Mouse (Mus musculus) cortical plate, adult 2 months (tissue): ENCODE measurements at regions not wholly inside any gene's neighbourhood (a gene's known extent, or its start where the extent isn't known, plus 50 kb on each side); places are given as distances from the start of the nearest gene placed in this dataset.

Source experiments
- CTCF ChIP-seq: fragments of 200-500 bp; IDR thresholded peaks from 2 replicates; pipeline ENCODE4 v1.5.1; 2011; ENCODE audit warnings: mild to moderate bottlenecking, control low read depth, low read length; ENCODE audit not compliant: insufficient read depth; ENCODE audit errors: extremely low read depth
- POLR2A ChIP-seq: fragments of 200-500 bp; IDR thresholded peaks from 2 replicates; pipeline ENCODE4 v1.6.1; 2011; ENCODE audit warnings: mild to moderate bottlenecking, low read length, control low read depth; ENCODE audit not compliant: insufficient read depth; ENCODE audit errors: extremely low read depth

DNA sequence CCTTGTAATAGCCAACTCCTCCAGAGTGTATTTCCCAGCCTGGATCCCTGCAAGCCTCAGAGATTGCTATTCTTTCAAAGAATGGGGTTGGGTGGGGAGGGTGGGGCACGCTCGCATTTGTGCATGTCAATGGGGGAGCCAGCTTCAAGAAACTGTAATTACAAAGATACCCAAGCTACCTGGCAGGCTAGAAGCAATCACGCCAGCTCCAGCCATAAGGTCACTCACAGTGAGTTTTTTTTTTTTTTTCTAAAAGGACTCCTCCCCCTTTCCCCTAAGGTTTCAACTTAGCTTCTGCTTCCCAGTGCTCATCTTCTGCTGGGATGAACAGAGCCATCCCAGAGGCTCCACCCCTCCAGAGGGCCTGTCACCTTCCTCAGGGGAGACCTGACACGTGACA, 77.0 kb upstream of the Ajap1 start:
- no peak for TF ChIP-seq POLR2A
- TF ChIP-seq CTCF: no peak
